Mouse (Mus musculus): ENCODE measurements at regions not wholly inside any gene's neighbourhood (a gene's known extent, or its start where the extent isn't known, plus 50 kb on each side); places are given as distances from the start of the nearest gene placed in this dataset.

DNA sequence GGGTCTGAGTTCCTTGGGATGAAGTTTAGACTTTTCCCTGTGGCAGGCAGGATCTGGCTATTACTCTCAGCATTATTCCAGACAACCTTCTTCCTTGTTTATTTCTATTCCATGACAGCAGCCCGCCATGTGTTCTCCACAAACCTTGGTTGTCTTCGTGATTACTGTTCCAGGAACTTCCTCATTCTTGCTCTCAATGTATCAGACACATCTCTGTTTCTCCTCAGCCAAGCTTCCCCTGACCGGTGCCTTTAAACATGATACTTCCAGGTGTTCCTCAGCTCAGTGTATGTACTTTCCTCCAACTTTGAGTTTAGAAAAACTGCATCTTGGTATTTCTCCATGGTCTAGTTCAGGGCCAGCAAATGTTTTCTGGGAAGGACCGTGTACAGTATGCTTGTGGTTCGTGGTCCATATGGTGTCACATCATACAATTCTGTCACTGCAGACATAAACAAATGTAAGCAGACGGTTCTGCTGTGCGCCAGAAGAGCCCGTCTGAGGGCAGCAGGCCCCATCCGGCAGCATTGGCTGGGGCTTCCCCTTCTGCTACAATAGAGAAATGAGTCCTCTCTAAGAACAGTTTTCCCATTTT is 64.2 kb downstream of the Peg10 start:
- no peak for DNase-seq

GRCm38 (mm10) chr6:4813206-4813605 is 66.1 kb downstream of the Peg10 start:
- peak; percentile 18 for DNase-seq

DNA sequence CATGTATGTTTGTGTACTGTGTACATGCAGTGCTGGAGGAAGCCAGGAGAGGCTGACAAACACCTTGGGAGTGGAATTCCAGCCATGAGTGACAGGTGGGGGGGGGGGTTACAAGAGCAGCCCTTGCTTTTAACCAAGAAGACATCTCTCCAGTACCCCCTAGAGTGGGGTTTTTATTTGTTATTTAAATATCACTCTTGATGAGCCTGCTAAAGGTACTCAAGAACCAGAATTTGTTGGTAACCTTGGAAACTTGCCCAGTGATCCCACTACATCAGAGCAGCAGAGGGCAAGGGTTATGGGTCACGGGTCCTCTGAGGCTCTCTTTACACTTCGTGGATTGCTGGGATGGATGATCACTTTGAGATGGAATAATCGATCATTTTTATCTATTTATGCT is 69.8 kb downstream of the Peg10 start:
- DNase-seq: no peak

DNA sequence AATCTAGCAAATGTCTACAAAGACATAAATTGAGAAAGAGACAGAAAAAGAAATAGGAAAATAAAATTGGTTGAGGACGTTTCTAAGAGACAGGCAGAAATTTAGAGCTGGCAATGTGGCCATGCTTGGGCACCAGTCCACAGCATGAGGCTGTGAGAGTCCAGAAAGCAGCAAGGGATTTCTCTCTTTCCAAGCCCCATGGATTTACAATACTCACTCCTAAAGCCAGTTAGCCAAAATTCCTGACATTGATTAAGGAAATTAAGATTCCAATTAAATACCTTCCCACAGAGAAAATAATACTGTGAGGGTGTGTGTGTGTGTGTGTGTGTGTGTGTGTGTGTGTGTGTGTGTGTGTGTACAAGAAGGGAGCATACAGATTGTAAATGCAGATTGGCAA is 61.5 kb upstream of the Ppp1r9a start:
- no peak for DNase-seq

- no peak for DNase-seq
Measured at GRCm38 (mm10) chr6:4849747-4850146, 53.0 kb upstream of the Ppp1r9a start.

GRCm38 (mm10) chr6:4851040-4851439 is 51.7 kb upstream of the Ppp1r9a start:
- DNase-seq: no peak
